Mouse (Mus musculus) liver, postnatal 0 days (tissue): ENCODE results near the gene Nrxn2. TPM values are rescaled to one million over a fixed set of nuclear protein-coding genes. Genes with fewer than 3 reads are reported as not detected.
A peak's percentile ranks its signal among the peaks of the same experiment; 100 is the strongest.

Source experiments
- ATAC-seq: fragments of 200-750 bp; cut with Nextera tagmentation; 2 replicates; pipeline ENCODE4 v1.8.0; 2017; ENCODE audit warnings: mild to moderate bottlenecking, moderate library complexity
- DNase-seq: peaks from one replicate; pipeline ENCODE4 v3.0.0-alpha.2; 2016
- H3K27ac ChIP-seq: fragments of 300-500 bp; sonication (generic); 2 replicates; pipeline ENCODE4 v1.5.1; 2014; ENCODE audit warnings: antibody characterized with exemption, moderate library complexity, mild to moderate bottlenecking, low read depth
- H3K27me3 ChIP-seq: fragments of 300-500 bp; sonication (generic); 2 replicates; pipeline ENCODE4 v1.6.1; 2014; ENCODE audit warnings: low read length, control low read depth, mixed read lengths; ENCODE audit not compliant: insufficient read depth
- H3K36me3 ChIP-seq: fragments of 300-500 bp; sonication (generic); replicated peaks from 2 replicates; pipeline ENCODE4 v1.6.1; 2014; ENCODE audit warnings: mild to moderate bottlenecking, control low read depth, low read length, moderate library complexity, mixed read lengths; ENCODE audit not compliant: insufficient read depth
- H3K4me1 ChIP-seq: fragments of 300-500 bp; sonication (generic); 2 replicates; pipeline ENCODE4 v1.6.1; 2014; ENCODE audit warnings: antibody characterized with exemption, mild to moderate bottlenecking, control low read depth; ENCODE audit not compliant: insufficient read depth
- H3K4me2 ChIP-seq: fragments of 300-500 bp; sonication (generic); 2 replicates; pipeline ENCODE4 v1.6.1; 2014; ENCODE audit warnings: low read depth, mild to moderate bottlenecking, low read length, moderate library complexity, mixed read lengths
- H3K4me3 ChIP-seq: fragments of 300-500 bp; sonication (generic); 2 replicates; pipeline ENCODE4 v1.5.1; 2014; ENCODE audit warnings: low read depth, low read length
- H3K9ac ChIP-seq: fragments of 300-500 bp; sonication (generic); replicated peaks from 2 replicates; pipeline ENCODE4 v1.6.1; 2014; ENCODE audit warnings: mild to moderate bottlenecking, moderate library complexity
- H3K9me3 ChIP-seq: fragments of 300-500 bp; sonication (generic); 2 replicates; pipeline ENCODE4 v1.6.1; 2016; ENCODE audit warnings: mild to moderate bottlenecking, control low read depth, low read length, mixed read lengths
- CTCF ChIP-seq: sonication (generic); IDR thresholded peaks from 2 replicates; pipeline ENCODE4 v1.5.1; 2016; ENCODE audit warnings: antibody characterized with exemption, low read depth
- EP300 ChIP-seq: IDR thresholded peaks from 2 replicates; pipeline ENCODE4 v1.6.1; 2016; ENCODE audit warnings: antibody characterized with exemption, low read depth, mild to moderate bottlenecking
- WGBS: fragments of 180-500 bp; shearing (Covaris S2); extraction: QIAGEN DNeasy Blood & Tissue Kit; methylation state at CpG from one replicate; pipeline ENCODE4 v1.1.7; 2014; ENCODE audit not compliant: insufficient replicate concordance; 5-methylcytosine and 5-hydroxymethylcytosine counted together
- polyA plus RNA-seq: library from polyadenylated mRNA; unstranded; fragments of >200 nt; fragmentation: Nextera tagmentation; extraction: Ambion mirVana; gene quantifications from 2 replicates; pipeline ENCODE4 v1.2.1, GENCODE M21; 2015

The Nrxn2 gene
- polyA plus RNA-seq, 1 experiment from 2014 or later: 0.97 TPM

DNA sequence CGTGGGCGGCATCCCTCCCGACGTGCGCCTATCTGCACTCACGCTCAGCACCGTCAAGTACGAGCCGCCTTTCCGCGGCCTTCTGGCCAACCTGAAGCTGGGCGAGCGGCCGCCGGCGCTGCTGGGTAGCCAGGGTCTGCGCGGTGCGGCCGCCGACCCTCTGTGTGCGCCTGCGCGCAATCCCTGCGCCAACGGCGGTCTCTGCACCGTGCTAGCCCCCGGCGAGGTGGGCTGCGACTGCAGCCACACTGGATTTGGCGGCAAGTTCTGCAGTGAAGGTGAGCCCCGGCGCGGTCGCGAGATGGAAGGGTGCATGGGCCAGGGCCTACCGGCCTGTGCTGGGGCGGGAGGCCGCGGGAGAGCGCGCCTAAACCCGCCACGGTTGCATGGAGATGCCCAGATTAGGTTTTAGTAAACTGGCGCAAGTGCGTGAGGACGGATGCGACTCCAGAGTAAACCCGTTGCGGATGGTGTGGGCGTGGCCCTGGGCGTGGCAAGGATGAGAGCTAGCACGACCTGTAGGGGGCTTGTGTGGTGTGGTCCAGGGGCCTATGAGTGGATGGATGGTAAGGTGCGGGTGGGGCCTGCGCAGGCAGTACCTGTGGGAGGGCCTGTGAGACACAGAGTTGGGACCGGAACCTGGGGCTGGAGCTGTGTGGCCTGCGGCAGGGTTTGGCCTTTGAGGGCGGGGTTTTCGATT is 10.1 kb downstream of the Nrxn2 start:
- WGBS: 2% methylated on average over 60 of the region's 60 CpGs
- no peaks in the 10 kb centered on the region for H3K9me3 ChIP-seq
- no peak overlapping the region for H3K27ac ChIP-seq
- peaks cover 11% of the 10 kb centered on the region for H3K4me1 ChIP-seq
- TF ChIP-seq CTCF (no peak), EP300 (no peak)
- DNase-seq: peak; percentile 57
- H3K36me3 ChIP-seq: no peaks in the 10 kb centered on the region
- peaks cover 65% of the 10 kb centered on the region for H3K27me3 ChIP-seq
- H3K4me3 ChIP-seq: peak overlapping the region; percentile 17; the same call in 1 of the 2 replicates
- H3K4me2 ChIP-seq: no peak overlapping the region
- no peak overlapping the region for H3K9ac ChIP-seq
- no peak for ATAC-seq

GRCm38 (mm10) chr19:6443016-6443415 is 24.5 kb downstream of the Nrxn2 start:
- ATAC-seq (no peak), DNase-seq (no peak)
- Histone ChIP-seq H3K27ac (no peak overlapping the region), H3K9me3 (no peaks in the 10 kb centered on the region), H3K27me3 (peaks cover 2% of the 10 kb centered on the region; the same call in 1 of the 2 replicates), H3K4me3 (no peak overlapping the region), H3K4me2 (no peak overlapping the region), H3K36me3 (no peaks in the 10 kb centered on the region), H3K4me1 (peaks cover 2% of the 10 kb centered on the region; the same call in 1 of the 2 replicates), H3K9ac (no peak overlapping the region)
- WGBS: 66% methylated on average over 10 of the region's 10 CpGs
- TF ChIP-seq EP300 (no peak), CTCF (no peak)

GRCm38 (mm10) chr19:6445761-6446423 is 27.4 kb downstream of the Nrxn2 start:
- Histone ChIP-seq H3K27ac (no peak overlapping the region), H3K27me3 (peaks cover 2% of the 10 kb centered on the region; the same call in 1 of the 2 replicates), H3K4me1 (peaks cover 6% of the 10 kb centered on the region; the same call in 1 of the 2 replicates), H3K9ac (no peak overlapping the region), H3K9me3 (no peaks in the 10 kb centered on the region), H3K36me3 (no peaks in the 10 kb centered on the region), H3K4me2 (no peak overlapping the region), H3K4me3 (no peak overlapping the region)
- ATAC-seq (no peak), DNase-seq (no peak)
- TF ChIP-seq CTCF: no peak
- TF ChIP-seq EP300: no peak
- WGBS: 62% methylated on average over 10 of the region's 10 CpGs

DNA sequence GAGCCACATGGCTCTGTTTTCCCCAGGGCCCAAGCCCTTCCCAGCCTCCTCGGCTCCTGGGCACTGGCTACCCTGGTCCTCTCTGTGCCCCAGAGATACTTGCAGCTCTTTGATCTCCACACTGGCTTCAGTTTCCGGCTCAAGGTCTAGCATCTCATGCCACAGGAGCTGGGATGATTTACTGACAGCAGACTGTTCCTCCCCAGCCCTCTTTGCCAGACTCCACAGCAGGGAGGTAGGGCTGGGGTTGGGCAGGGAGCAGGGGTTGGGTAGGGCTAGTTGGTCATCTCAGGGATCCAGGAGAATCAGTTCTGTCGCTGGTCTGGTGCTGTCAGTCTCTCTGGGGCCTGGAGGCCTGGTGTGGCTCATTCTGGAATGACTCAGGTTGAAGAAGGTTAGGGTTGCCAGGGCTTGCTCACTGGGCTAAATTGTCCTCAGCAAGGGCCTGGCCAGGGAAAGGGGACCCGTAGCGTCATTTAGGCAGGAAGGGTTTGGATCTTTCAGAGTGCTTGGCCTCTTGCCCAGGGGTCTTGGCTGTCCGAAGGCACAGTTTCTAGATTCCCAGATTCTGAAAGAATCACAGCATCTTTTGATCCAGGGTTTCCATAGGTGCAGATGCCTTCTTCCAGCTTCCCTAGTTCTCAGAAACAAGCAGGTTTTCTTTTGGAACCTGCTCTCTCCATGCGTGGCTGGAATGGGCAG is 28.4 kb downstream of the Nrxn2 start:
- no peak for DNase-seq
- ATAC-seq: no peak
- Histone ChIP-seq H3K9me3 (no peaks in the 10 kb centered on the region), H3K4me1 (peaks cover 6% of the 10 kb centered on the region; the same call in 1 of the 2 replicates), H3K4me2 (no peak overlapping the region), H3K4me3 (no peak overlapping the region), H3K9ac (no peak overlapping the region), H3K27ac (no peak overlapping the region), H3K36me3 (no peaks in the 10 kb centered on the region), H3K27me3 (peaks cover 2% of the 10 kb centered on the region; the same call in 1 of the 2 replicates)
- WGBS: 66% methylated on average over 7 of the region's 7 CpGs
- TF ChIP-seq CTCF: no peak
- no peak for TF ChIP-seq EP300

DNA sequence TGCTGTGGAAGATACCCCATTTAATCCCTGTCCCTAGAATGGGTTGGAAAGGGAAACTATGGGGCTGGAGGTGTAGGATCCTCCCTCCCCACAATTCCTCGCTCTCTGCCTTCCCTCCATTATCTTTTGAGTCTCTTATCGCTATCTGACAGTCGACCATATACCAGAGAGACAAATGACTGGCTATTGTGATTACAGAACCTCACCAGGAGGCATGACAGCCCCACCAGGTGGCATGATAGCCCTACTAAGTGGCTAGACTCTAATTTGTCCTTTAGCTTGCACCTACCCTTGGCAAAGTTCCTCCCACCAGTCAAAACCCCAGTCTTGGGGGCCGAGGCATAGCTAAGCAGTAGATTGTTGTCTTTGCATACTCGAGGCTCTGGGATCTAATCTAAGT is 30.2 kb downstream of the Nrxn2 start:
- Histone ChIP-seq H3K9me3 (no peaks in the 10 kb centered on the region), H3K36me3 (no peaks in the 10 kb centered on the region), H3K4me1 (peaks cover 6% of the 10 kb centered on the region; the same call in 1 of the 2 replicates), H3K4me3 (peak overlapping the region; percentile 35; the same call in 1 of the 2 replicates), H3K27ac (no peak overlapping the region), H3K4me2 (peak overlapping the region; percentile 66), H3K9ac (peak overlapping the region; percentile 16; the same call in 1 of the 2 replicates), H3K27me3 (peaks cover 8% of the 10 kb centered on the region; the same call in 1 of the 2 replicates)
- DNase-seq (no peak), ATAC-seq (no peak)
- TF ChIP-seq CTCF: 0 out of 2 replicates have a peak, but pooled peaks have one; percentile 14
- TF ChIP-seq EP300: no peak
- WGBS: 32% methylated on average over 5 of the region's 5 CpGs

DNA sequence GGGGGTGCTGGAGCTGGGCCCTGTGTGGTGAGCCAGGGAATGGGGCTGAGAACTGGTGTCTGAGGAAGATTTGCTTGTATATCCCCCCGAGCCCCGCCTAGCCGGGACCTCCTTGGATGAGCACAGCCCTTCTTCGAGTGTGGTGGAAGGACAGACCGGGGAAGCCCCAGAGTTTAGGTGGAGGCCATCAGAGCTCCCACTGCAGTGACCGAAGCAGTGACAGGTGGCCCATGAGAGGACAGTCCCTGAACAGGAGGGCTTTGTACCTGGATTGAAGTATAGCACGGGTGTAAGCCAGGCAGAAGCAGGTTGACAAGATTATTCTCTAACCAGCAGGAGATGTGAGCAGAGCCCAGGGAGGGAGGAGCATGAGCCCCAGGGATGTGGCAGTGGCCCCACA is 31.3 kb downstream of the Nrxn2 start:
- Histone ChIP-seq H3K4me1 (peaks cover 6% of the 10 kb centered on the region; the same call in 1 of the 2 replicates), H3K36me3 (no peaks in the 10 kb centered on the region), H3K9me3 (no peaks in the 10 kb centered on the region), H3K27me3 (peaks cover 8% of the 10 kb centered on the region; the same call in 1 of the 2 replicates), H3K4me3 (no peak overlapping the region), H3K4me2 (no peak overlapping the region), H3K27ac (no peak overlapping the region), H3K9ac (no peak overlapping the region)
- WGBS: 60% methylated on average over 7 of the region's 7 CpGs
- DNase-seq: no peak
- ATAC-seq: no peak
- TF ChIP-seq CTCF (no peak), EP300 (no peak)
